Mouse (Mus musculus) lung, embryonic 15.5 days (tissue): Measurements from ENCODE around the gene Aaed1. TPM values are rescaled to one million over a fixed set of nuclear protein-coding genes. Genes with fewer than 3 reads are reported as not detected.
A peak's percentile ranks its signal among the peaks of the same experiment; 100 is the strongest.

Experiments
- ATAC-seq: fragments of 200-750 bp; cut with Nextera tagmentation; 2 replicates; pipeline ENCODE4 v1.8.0; 2017; ENCODE audit warnings: moderate number of reproducible peaks, borderline replicate concordance; ENCODE audit not compliant: low FRiP score, low TSS enrichment; ENCODE audit errors: extremely low read depth
- H3K27ac ChIP-seq: fragments of 300-500 bp; sonication (generic); 2 replicates; pipeline ENCODE4 v1.5.1; 2015; ENCODE audit warnings: moderate library complexity, mild to moderate bottlenecking, inconsistent platforms
- H3K27me3 ChIP-seq: fragments of 300-500 bp; sonication (generic); 2 replicates; pipeline ENCODE4 v1.6.1; 2015; ENCODE audit warnings: inconsistent platforms
- H3K36me3 ChIP-seq: fragments of 300-500 bp; sonication (generic); 2 replicates; pipeline ENCODE4 v1.6.1; 2015; ENCODE audit warnings: inconsistent platforms
- H3K4me1 ChIP-seq: fragments of 300-500 bp; sonication (generic); 2 replicates; pipeline ENCODE4 v1.6.1; 2015; ENCODE audit warnings: inconsistent platforms
- H3K4me2 ChIP-seq: fragments of 300-500 bp; sonication (generic); 2 replicates; pipeline ENCODE4 v1.6.1; 2015; ENCODE audit warnings: inconsistent platforms, mild to moderate bottlenecking, moderate library complexity
- H3K4me3 ChIP-seq: fragments of 300-500 bp; sonication (generic); 2 replicates; pipeline ENCODE4 v1.5.1; 2015; ENCODE audit warnings: mild to moderate bottlenecking, inconsistent platforms
- H3K9ac ChIP-seq: fragments of 300-500 bp; sonication (generic); 2 replicates; pipeline ENCODE4 v1.6.1; 2015; ENCODE audit warnings: inconsistent platforms
- H3K9me3 ChIP-seq: fragments of 300-500 bp; sonication (generic); 2 replicates; pipeline ENCODE4 v1.6.1; 2016; ENCODE audit warnings: inconsistent platforms
- WGBS: fragments of 180-500 bp; shearing (Covaris S2); methylation state at CpG from one replicate; pipeline ENCODE4 v1.1.7; 2015; 5-methylcytosine and 5-hydroxymethylcytosine counted together
- polyA plus RNA-seq: library from polyadenylated mRNA; unstranded; fragments of >200 nt; fragmentation: Nextera tagmentation; extraction: Ambion mirVana; gene quantifications from 2 replicates; pipeline ENCODE4 v1.2.1, GENCODE M21; 2015

Gene Aaed1
- polyA plus RNA-seq, 1 experiment from 2014 or later: 60.2 TPM

GRCm38 (mm10) chr13:64248161-64248774 is 64.2 kb downstream of the Aaed1 start:
- H3K4me2 ChIP-seq: peak overlapping the region; percentile 85
- no peaks in the 10 kb centered on the region for H3K36me3 ChIP-seq
- 0 out of 2 replicates have a peak, but pooled peaks cover 9% of the 10 kb centered on the region for H3K4me1 ChIP-seq
- no peak overlapping the region for H3K27ac ChIP-seq
- no peaks in the 10 kb centered on the region for H3K27me3 ChIP-seq
- H3K9ac ChIP-seq: peak overlapping the region; percentile 56
- peak overlapping the region; percentile 59 for H3K4me3 ChIP-seq
- ATAC-seq: peak; percentile 90
- WGBS: 2% methylated on average over 24 of the region's 24 CpGs
- no peaks in the 10 kb centered on the region for H3K9me3 ChIP-seq

- H3K4me1 ChIP-seq: 0 out of 2 replicates have a peak, but pooled peaks cover 9% of the 10 kb centered on the region
- 75% methylated on average over 12 of the region's 12 CpGs for WGBS
- no peak overlapping the region for H3K27ac ChIP-seq
- H3K4me2 ChIP-seq: no peak overlapping the region
- no peaks in the 10 kb centered on the region for H3K9me3 ChIP-seq
- H3K36me3 ChIP-seq: no peaks in the 10 kb centered on the region
- no peaks in the 10 kb centered on the region for H3K27me3 ChIP-seq
- no peak for ATAC-seq
- no peak overlapping the region for H3K9ac ChIP-seq
- no peak overlapping the region for H3K4me3 ChIP-seq
These were observed 66.4 kb downstream of the Aaed1 start for GRCm38 (mm10) chr13:64246106-64246505.

- 0 out of 2 replicates have a peak, but pooled peaks cover 9% of the 10 kb centered on the region for H3K4me1 ChIP-seq
- H3K27ac ChIP-seq: no peak overlapping the region
- no peaks in the 10 kb centered on the region for H3K36me3 ChIP-seq
- H3K9ac ChIP-seq: no peak overlapping the region
- no peaks in the 10 kb centered on the region for H3K27me3 ChIP-seq
- 61% methylated on average over 4 of the region's 4 CpGs for WGBS
- no peak overlapping the region for H3K4me2 ChIP-seq
- no peak for ATAC-seq
- H3K9me3 ChIP-seq: no peaks in the 10 kb centered on the region
- no peak overlapping the region for H3K4me3 ChIP-seq
These were observed 67.7 kb downstream of the Aaed1 start for GRCm38 (mm10) chr13:64244685-64245261.

GRCm38 (mm10) chr13:64242721-64243120 is 69.8 kb downstream of the Aaed1 start:
- Histone ChIP-seq H3K27me3 (no peaks in the 10 kb centered on the region), H3K9ac (no peak overlapping the region), H3K4me1 (no peaks in the 10 kb centered on the region), H3K4me2 (no peak overlapping the region), H3K27ac (no peak overlapping the region), H3K36me3 (no peaks in the 10 kb centered on the region), H3K4me3 (no peak overlapping the region), H3K9me3 (no peaks in the 10 kb centered on the region)
- no peak for ATAC-seq

- H3K36me3 ChIP-seq: no peaks in the 10 kb centered on the region
- H3K27me3 ChIP-seq: no peaks in the 10 kb centered on the region
- no peak overlapping the region for H3K27ac ChIP-seq
- H3K4me3 ChIP-seq: no peak overlapping the region
- H3K4me1 ChIP-seq: 0 out of 2 replicates have a peak, but pooled peaks cover under 1% of the 10 kb centered on the region
- H3K9me3 ChIP-seq: no peaks in the 10 kb centered on the region
- no peak overlapping the region for H3K4me2 ChIP-seq
- 76% methylated on average over 7 of the region's 7 CpGs for WGBS
- ATAC-seq: no peak
- no peak overlapping the region for H3K9ac ChIP-seq
These were observed 71.9 kb downstream of the Aaed1 start for GRCm38 (mm10) chr13:64240626-64241025.

- Histone ChIP-seq H3K4me3 (no peak overlapping the region), H3K9me3 (no peaks in the 10 kb centered on the region), H3K27me3 (no peaks in the 10 kb centered on the region), H3K27ac (no peak overlapping the region), H3K4me1 (0 out of 2 replicates have a peak, but pooled peaks cover 5% of the 10 kb centered on the region), H3K4me2 (no peak overlapping the region), H3K9ac (no peak overlapping the region), H3K36me3 (no peaks in the 10 kb centered on the region)
- no peak for ATAC-seq
These were observed 74.8 kb downstream of the Aaed1 start for GRCm38 (mm10) chr13:64237681-64238157.

- WGBS: 40% methylated on average over 4 of the region's 4 CpGs
- no peaks in the 10 kb centered on the region for H3K9me3 ChIP-seq
- ATAC-seq: peak; percentile 8; the same call in 1 of the 2 replicates
- H3K9ac ChIP-seq: no peak overlapping the region
- H3K27me3 ChIP-seq: no peaks in the 10 kb centered on the region
- no peak overlapping the region for H3K4me2 ChIP-seq
- 0 out of 2 replicates have a peak, but pooled peaks cover 5% of the 10 kb centered on the region for H3K4me1 ChIP-seq
- no peak overlapping the region for H3K4me3 ChIP-seq
- H3K36me3 ChIP-seq: no peaks in the 10 kb centered on the region
- no peak overlapping the region for H3K27ac ChIP-seq
These were observed 75.4 kb downstream of the Aaed1 start for GRCm38 (mm10) chr13:64237000-64237680.

GRCm38 (mm10) chr13:64235777-64236176 is 76.7 kb downstream of the Aaed1 start:
- H3K27me3 ChIP-seq: no peaks in the 10 kb centered on the region
- WGBS: 55% methylated on average over 3 of the region's 3 CpGs
- H3K9ac ChIP-seq: no peak overlapping the region
- no peaks in the 10 kb centered on the region for H3K36me3 ChIP-seq
- 0 out of 2 replicates have a peak, but pooled peaks cover 5% of the 10 kb centered on the region for H3K4me1 ChIP-seq
- no peak for ATAC-seq
- no peaks in the 10 kb centered on the region for H3K9me3 ChIP-seq
- H3K4me2 ChIP-seq: no peak overlapping the region
- H3K27ac ChIP-seq: no peak overlapping the region
- H3K4me3 ChIP-seq: no peak overlapping the region

- ATAC-seq: no peak
- Histone ChIP-seq H3K4me1 (0 out of 2 replicates have a peak, but pooled peaks cover 5% of the 10 kb centered on the region), H3K9me3 (no peaks in the 10 kb centered on the region), H3K4me3 (no peak overlapping the region), H3K9ac (no peak overlapping the region), H3K36me3 (no peaks in the 10 kb centered on the region), H3K27ac (0 out of 2 replicates have a peak overlapping the region, but pooled peaks have one; percentile 8), H3K4me2 (no peak overlapping the region), H3K27me3 (no peaks in the 10 kb centered on the region)
- 46% methylated on average over 4 of the region's 4 CpGs for WGBS
These were observed 77.3 kb downstream of the Aaed1 start for GRCm38 (mm10) chr13:64235062-64235715.

- no peaks in the 10 kb centered on the region for H3K27me3 ChIP-seq
- H3K9me3 ChIP-seq: no peaks in the 10 kb centered on the region
- no peak overlapping the region for H3K4me2 ChIP-seq
- H3K9ac ChIP-seq: no peak overlapping the region
- 70% methylated on average over 4 of the region's 4 CpGs for WGBS
- no peak overlapping the region for H3K27ac ChIP-seq
- no peaks in the 10 kb centered on the region for H3K36me3 ChIP-seq
- ATAC-seq: no peak
- 0 out of 2 replicates have a peak, but pooled peaks cover 5% of the 10 kb centered on the region for H3K4me1 ChIP-seq
- H3K4me3 ChIP-seq: no peak overlapping the region
These were observed 79.4 kb downstream of the Aaed1 start for GRCm38 (mm10) chr13:64233139-64233538.

- H3K27me3 ChIP-seq: no peaks in the 10 kb centered on the region
- H3K4me2 ChIP-seq: no peak overlapping the region
- WGBS: 79% methylated on average over 4 of the region's 4 CpGs
- no peaks in the 10 kb centered on the region for H3K36me3 ChIP-seq
- ATAC-seq: no peak
- no peak overlapping the region for H3K9ac ChIP-seq
- no peaks in the 10 kb centered on the region for H3K4me1 ChIP-seq
- H3K9me3 ChIP-seq: no peaks in the 10 kb centered on the region
- no peak overlapping the region for H3K4me3 ChIP-seq
- no peak overlapping the region for H3K27ac ChIP-seq
These were observed 85.8 kb downstream of the Aaed1 start for GRCm38 (mm10) chr13:64226725-64227124.
